Mouse (Mus musculus) MEL (cell line): Measurements from ENCODE around the gene Gm19668. TPM values are rescaled to one million over a fixed set of nuclear protein-coding genes. Genes with fewer than 3 reads are reported as not detected.
"Not testable (repeated sequence)": the region's sequence is repeated elsewhere in the genome, so short reads cannot be mapped to it uniquely, and the experiment has no call there.

Experiments
- DNase-seq: peaks from one replicate; pipeline ENCODE4 v3.0.0; 2011; ENCODE audit warnings: low read depth, low spot score
- H3K27ac ChIP-seq: 2 replicates; pipeline ENCODE4 v1.5.1; 2012; ENCODE audit warnings: low read depth, mild to moderate bottlenecking, control low read depth, low read length, moderate library complexity; ENCODE audit not compliant: control insufficient read depth
- H3K27me3 ChIP-seq, 2 experiments: fragments of 150-350 bp in 1 of 2; sonication (generic) in 1 of 2; 2 replicates each; pipeline ENCODE4 v1.6.1; 2012; ENCODE audit warnings: low read length in 2 of 2, mild to moderate bottlenecking in 2 of 2, improper control_type of control experiment in 1 of 2, moderate library complexity in 1 of 2; ENCODE audit not compliant: insufficient read depth in 2 of 2, control insufficient read depth in 1 of 2
- H3K36me3 ChIP-seq, 2 experiments: 2 replicates each; pipeline ENCODE4 v1.6.1; 2012 to 2014; ENCODE audit warnings: low read length in 2 of 2, improper control_type of control experiment in 1 of 2, inconsistent platforms in 1 of 2, mild to moderate bottlenecking in 1 of 2; ENCODE audit not compliant: insufficient read depth in 2 of 2, control insufficient read depth in 1 of 2
- H3K4me1 ChIP-seq, 2 experiments: fragments of 150-350 bp in 1 of 2; sonication (generic) in 1 of 2; 2 replicates each; pipeline ENCODE4 v1.6.1; 2012; ENCODE audit warnings: low read length in 2 of 2, improper control_type of control experiment in 1 of 2, mild to moderate bottlenecking in 1 of 2; ENCODE audit not compliant: insufficient read depth in 2 of 2, control insufficient read depth in 1 of 2
- H3K4me3 ChIP-seq, 2 experiments: fragments of 150-350 bp in 1 of 2; sonication (generic) in 1 of 2; 2 replicates each; pipeline ENCODE4 v1.5.1; 2012; ENCODE audit warnings: low read depth in 2 of 2, low read length in 2 of 2, mild to moderate bottlenecking in 2 of 2, moderate library complexity in 2 of 2, control low read depth in 1 of 2, improper control_type of control experiment in 1 of 2; ENCODE audit not compliant: control insufficient read depth in 1 of 2, insufficient read depth in 1 of 2
- H3K79me2 ChIP-seq: 2 replicates; pipeline ENCODE4 v1.6.1; 2012; ENCODE audit warnings: mild to moderate bottlenecking, low read length, moderate library complexity; ENCODE audit not compliant: control insufficient read depth, poor library complexity, insufficient read depth
- H3K9ac ChIP-seq: 2 replicates; pipeline ENCODE4 v1.6.1; 2012; ENCODE audit warnings: low read depth, mild to moderate bottlenecking, control low read depth, low read length, moderate library complexity; ENCODE audit not compliant: control insufficient read depth, poor library complexity, severe bottlenecking
- H3K9me3 ChIP-seq: fragments of 150-350 bp; sonication (generic); replicated peaks from 2 replicates; pipeline ENCODE4 v1.6.1; 2012; ENCODE audit warnings: mild to moderate bottlenecking, low read length, improper control_type of control experiment, moderate library complexity; ENCODE audit not compliant: insufficient read depth
- CHD1 ChIP-seq: IDR thresholded peaks from 2 replicates; pipeline ENCODE4 v1.6.1; 2012; ENCODE audit warnings: low read depth, mild to moderate bottlenecking, inconsistent platforms, low read length, improper control_type of control experiment
- CHD2 ChIP-seq: IDR thresholded peaks from 2 replicates; pipeline ENCODE4 v1.6.1; 2011; ENCODE audit warnings: low read length, improper control_type of control experiment
- ELF1 ChIP-seq: IDR thresholded peaks from 2 replicates; pipeline ENCODE4 v1.6.1; 2014; ENCODE audit warnings: low read depth, mild to moderate bottlenecking, inconsistent platforms, low read length, improper control_type of control experiment, moderate library complexity
- ETS1 ChIP-seq: IDR thresholded peaks from 2 replicates; pipeline ENCODE4 v1.6.1; 2012; ENCODE audit warnings: low read depth, mild to moderate bottlenecking, inconsistent platforms, low read length, improper control_type of control experiment, moderate library complexity
- GATA1 ChIP-seq: IDR thresholded peaks from 2 replicates; pipeline ENCODE4 v1.6.1; 2011; ENCODE audit warnings: low read depth, low read length, improper control_type of control experiment
- JUND ChIP-seq: IDR thresholded peaks from 2 replicates; pipeline ENCODE4 v1.6.1; 2011; ENCODE audit warnings: low read depth, mild to moderate bottlenecking, improper control_type of control experiment, low read length
- KAT2A ChIP-seq: conservative IDR thresholded peaks from 2 replicates; pipeline ENCODE4 v1.6.1; 2012; ENCODE audit warnings: low read depth, low read length, improper control_type of control experiment, inconsistent platforms
- MAFK ChIP-seq: IDR thresholded peaks from 2 replicates; pipeline ENCODE4 v1.6.1; 2011; ENCODE audit warnings: low read depth, mild to moderate bottlenecking, low read length, improper control_type of control experiment, borderline replicate concordance
- MAZ ChIP-seq: IDR thresholded peaks from 2 replicates; pipeline ENCODE4 v1.6.1; 2012; ENCODE audit warnings: low read depth, mild to moderate bottlenecking, inconsistent platforms, low read length, improper control_type of control experiment
- MYB ChIP-seq: IDR thresholded peaks from 2 replicates; pipeline ENCODE4 v1.6.1; 2011; ENCODE audit warnings: mild to moderate bottlenecking, low read depth, low read length, improper control_type of control experiment
- MYC ChIP-seq: IDR thresholded peaks from 2 replicates; pipeline ENCODE4 v1.6.1; 2011; ENCODE audit warnings: low read depth, mild to moderate bottlenecking, low read length, improper control_type of control experiment, moderate library complexity
- POLR2A ChIP-seq, 2 experiments: IDR thresholded peaks; 2 replicates each; pipeline ENCODE4 v1.6.1; 2011 to 2012; ENCODE audit warnings: low read length in 2 of 2, mild to moderate bottlenecking in 2 of 2, control low read depth in 1 of 2, improper control_type of control experiment in 1 of 2, low read depth in 1 of 2, moderate library complexity in 1 of 2; ENCODE audit not compliant: control insufficient read depth in 1 of 2, insufficient read depth in 1 of 2, poor library complexity in 1 of 2
- POLR2AphosphoS5 ChIP-seq: IDR thresholded peaks from 2 replicates; pipeline ENCODE4 v1.6.1; 2012; ENCODE audit warnings: low read depth, borderline replicate concordance, mild to moderate bottlenecking, inconsistent platforms, low read length, moderate library complexity, mixed read lengths
- TAL1 ChIP-seq: IDR thresholded peaks from 2 replicates; pipeline ENCODE4 v1.6.1; 2012; ENCODE audit warnings: mild to moderate bottlenecking, inconsistent platforms, low read length, moderate library complexity, mixed read lengths
- TCF12 ChIP-seq: IDR thresholded peaks from 2 replicates; pipeline ENCODE4 v1.6.1; 2014; ENCODE audit warnings: low read depth, mild to moderate bottlenecking, inconsistent platforms, low read length, improper control_type of control experiment, moderate library complexity
- UBTF ChIP-seq: IDR thresholded peaks from 2 replicates; pipeline ENCODE4 v1.6.1; 2012; ENCODE audit warnings: low read depth, mild to moderate bottlenecking, inconsistent platforms, low read length, improper control_type of control experiment, moderate library complexity, borderline replicate concordance; ENCODE audit not compliant: insufficient read depth
- USF2 ChIP-seq, 2 experiments: IDR thresholded peaks; 2 replicates each; pipeline ENCODE4 v1.6.1; 2011 to 2012; ENCODE audit warnings: improper control_type of control experiment in 2 of 2, low read length in 2 of 2, borderline replicate concordance in 1 of 2, inconsistent platforms in 1 of 2, low read depth in 1 of 2, mild to moderate bottlenecking in 1 of 2; ENCODE audit not compliant: insufficient read depth in 1 of 2
- ZNF384 ChIP-seq: IDR thresholded peaks from 2 replicates; pipeline ENCODE4 v1.6.1; 2012; ENCODE audit warnings: low read depth, mild to moderate bottlenecking, inconsistent platforms, low read length, improper control_type of control experiment
- polyA plus RNA-seq, 2 experiments: library from polyadenylated mRNA; stranded (reverse) in 1 of 2; unstranded in 1 of 2; fragments of >175 nt in 1 of 2; fragments of >200 nt in 1 of 2; gene quantifications; 2 replicates each; pipeline versions ENCODE4 v1.2.1 to v1.2.4; 2012; ENCODE audit warnings: low replicate concordance in 2 of 2, low read depth in 1 of 2; ENCODE audit not compliant: insufficient read length in 2 of 2, insufficient read depth in 1 of 2, missing spikeins in 1 of 2
- total RNA-seq: library from RNA; depleted of rRNA; stranded (reverse); fragments of 300-350 nt; gene quantifications from 2 replicates; pipeline ENCODE4 v1.2.3, GENCODE M21; 2012

Gene Gm19668
- total and polyA plus RNA-seq, 3 experiments = not detected

- Histone ChIP-seq H3K9ac (no peak overlapping the region), H3K4me3 (no peak overlapping the region), H3K27ac (no peak overlapping the region), H3K9me3 (no peaks in the 10 kb centered on the region), H3K27me3 (peaks cover 8 to 9% of the 10 kb centered on the region in 2 experiments), H3K4me1 (no peaks in the 10 kb centered on the region), H3K79me2 (no peaks in the 10 kb centered on the region), H3K36me3 (no peaks in the 10 kb centered on the region)
- DNase-seq = no peak
- TF ChIP-seq MAFK (no peak), GATA1 (no peak), MYB (no peak), ELF1 (no peak), MAZ (no peak), CHD2 (no peak), KAT2A (no peak), UBTF (no peak), MYC (no peak), ZNF384 (no peak), ETS1 (no peak), CHD1 (no peak), POLR2A (IDR thresholded peaks at IDR 0.05; ENCODE audit: control insufficient read depth in 1 of 2, insufficient read depth in 1 of 2, low read depth in 1 of 2, low read length in 2 of 2, poor library complexity in 1 of 2) (no peak), TCF12 (no peak), USF2 (IDR thresholded peaks at IDR 0.05; ENCODE audit: borderline replicate concordance in 1 of 2, insufficient read depth in 1 of 2, low read depth in 1 of 2, low read length in 2 of 2) (no peak), JUND (no peak), TAL1 (no peak), POLR2AphosphoS5 (no peak)
These were observed 5.2 kb upstream of the Gm19668 start for GRCm38 (mm10) chr10:77804095-77804494.

- H3K4me1 ChIP-seq, H3K4me3 ChIP-seq, DNase-seq, H3K9ac ChIP-seq, H3K9me3 ChIP-seq, H3K27ac ChIP-seq, H3K79me2 ChIP-seq, H3K27me3 ChIP-seq, H3K36me3 ChIP-seq: not testable (repeated sequence)
These were observed 591 bp downstream of the Gm19668 start for GRCm38 (mm10) chr10:77798164-77798920.
